Mouse (Mus musculus) stomach, postnatal 0 days (tissue): ENCODE measurements around the gene Yy2. TPM values are rescaled to one million over a fixed set of nuclear protein-coding genes. Genes with fewer than 3 reads are reported as not detected.

Experiments
- ATAC-seq: fragments of 200-750 bp; cut with Nextera tagmentation; 2 replicates; pipeline ENCODE4 v1.8.0; 2017; ENCODE audit not compliant: low FRiP score, low TSS enrichment
- DNase-seq: peaks from one replicate; pipeline ENCODE4 v3.0.0-alpha.2; 2016; ENCODE audit warnings: low spot score
- H3K27ac ChIP-seq: fragments of 300-500 bp; sonication (generic); replicated peaks from 2 replicates; pipeline ENCODE4 v1.5.1; 2014; ENCODE audit warnings: mild to moderate bottlenecking, control low read depth
- H3K27me3 ChIP-seq: fragments of 300-500 bp; sonication (generic); 2 replicates; pipeline ENCODE4 v1.6.1; 2014; ENCODE audit warnings: low read length; ENCODE audit not compliant: control insufficient read depth, insufficient read depth
- H3K36me3 ChIP-seq: fragments of 300-500 bp; sonication (generic); 2 replicates; pipeline ENCODE4 v1.6.1; 2014; ENCODE audit warnings: low read length, mixed read lengths; ENCODE audit not compliant: control insufficient read depth, insufficient read depth
- H3K4me1 ChIP-seq: fragments of 300-500 bp; sonication (generic); replicated peaks from 2 replicates; pipeline ENCODE4 v1.6.1; 2014; ENCODE audit warnings: antibody characterized with exemption; ENCODE audit not compliant: control insufficient read depth, insufficient read depth
- H3K4me2 ChIP-seq: fragments of 300-500 bp; sonication (generic); replicated peaks from 2 replicates; pipeline ENCODE4 v1.6.1; 2014; ENCODE audit warnings: low read depth, mild to moderate bottlenecking, control low read depth, moderate library complexity
- H3K4me3 ChIP-seq: fragments of 300-500 bp; sonication (generic); 2 replicates; pipeline ENCODE4 v1.5.1; 2014; ENCODE audit warnings: low read depth, low read length, control low read depth
- H3K9ac ChIP-seq: fragments of 300-500 bp; sonication (generic); 2 replicates; pipeline ENCODE4 v1.6.1; 2014; ENCODE audit warnings: mild to moderate bottlenecking, low read length, control low read depth, mixed read lengths
- H3K9me3 ChIP-seq: fragments of 300-500 bp; sonication (generic); 2 replicates; pipeline ENCODE4 v1.6.1; 2016; ENCODE audit warnings: low read length; ENCODE audit not compliant: control insufficient read depth
- CTCF ChIP-seq: IDR thresholded peaks from 2 replicates; pipeline ENCODE4 v1.5.1; 2016; ENCODE audit warnings: antibody characterized with exemption, low read depth, mild to moderate bottlenecking, moderate library complexity
- EP300 ChIP-seq: optimal IDR thresholded peaks from 2 replicates; pipeline ENCODE3; 2016; ENCODE audit warnings: antibody characterized with exemption
- WGBS: fragments of 180-500 bp; shearing (Covaris S2); extraction: QIAGEN DNeasy Blood & Tissue Kit; methylation state at CpG from one replicate; pipeline ENCODE4 v1.1.7; 2014; 5-methylcytosine and 5-hydroxymethylcytosine counted together
- polyA plus RNA-seq: library from polyadenylated mRNA; unstranded; fragments of >200 nt; fragmentation: Nextera tagmentation; extraction: Ambion mirVana; gene quantifications from 2 replicates; pipeline ENCODE4 v1.2.1, GENCODE M21; 2015

Gene Yy2
- polyA plus RNA-seq, 1 experiment from 2014 or later: 1.1 TPM

DNA sequence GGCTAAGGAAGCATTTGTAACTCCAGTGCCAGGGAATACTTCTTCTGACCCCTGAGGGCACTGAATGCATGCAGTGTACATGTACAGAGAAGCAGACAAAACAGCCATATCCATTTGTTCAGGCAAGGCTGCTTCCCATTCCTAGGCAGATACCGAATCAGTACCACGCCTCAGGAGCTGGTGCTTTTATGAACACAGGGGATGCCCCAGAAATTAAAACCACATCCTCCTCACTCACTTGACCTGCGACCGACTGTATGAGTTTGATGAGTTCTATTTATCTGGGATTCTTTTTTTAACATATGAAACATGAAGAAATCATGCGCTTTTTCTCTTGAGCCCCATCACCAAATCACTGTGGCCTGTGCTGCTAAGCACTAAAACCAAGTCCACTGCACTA is 28.0 kb upstream of the Yy2 start:
- Histone ChIP-seq H3K4me3 (no peak overlapping the region), H3K9me3 (no peaks in the 10 kb centered on the region), H3K9ac (no peak overlapping the region), H3K4me1 (no peaks in the 10 kb centered on the region), H3K36me3 (no peaks in the 10 kb centered on the region), H3K4me2 (peak overlapping the region; percentile 49; the same call in 1 of the 2 replicates), H3K27ac (no peak overlapping the region), H3K27me3 (no peaks in the 10 kb centered on the region)
- 73% methylated on average over 5 of the region's 5 CpGs for WGBS
- ATAC-seq (no peak), DNase-seq (no peak)
- TF ChIP-seq CTCF (no peak), EP300 (no peak)

DNA sequence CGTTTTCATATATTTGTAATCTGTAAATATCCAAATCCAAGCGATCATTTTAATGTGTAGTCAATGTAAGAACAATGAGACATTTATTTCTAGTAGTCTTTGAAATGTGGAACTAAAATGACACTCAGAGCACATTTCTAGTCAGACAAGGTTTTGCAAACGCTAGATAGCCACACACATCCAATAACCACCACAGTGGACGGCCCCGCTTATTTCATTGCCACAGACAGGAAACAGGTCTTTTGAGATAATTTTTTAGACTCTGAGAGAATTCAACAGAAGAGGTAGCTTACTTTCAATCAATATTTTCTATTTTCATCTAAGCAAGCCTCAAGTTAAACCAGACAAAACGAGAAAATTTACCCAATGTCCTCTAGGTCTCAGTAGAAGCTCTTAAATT is 27.1 kb upstream of the Yy2 start:
- 80% methylated on average over 6 of the region's 6 CpGs for WGBS

DNA sequence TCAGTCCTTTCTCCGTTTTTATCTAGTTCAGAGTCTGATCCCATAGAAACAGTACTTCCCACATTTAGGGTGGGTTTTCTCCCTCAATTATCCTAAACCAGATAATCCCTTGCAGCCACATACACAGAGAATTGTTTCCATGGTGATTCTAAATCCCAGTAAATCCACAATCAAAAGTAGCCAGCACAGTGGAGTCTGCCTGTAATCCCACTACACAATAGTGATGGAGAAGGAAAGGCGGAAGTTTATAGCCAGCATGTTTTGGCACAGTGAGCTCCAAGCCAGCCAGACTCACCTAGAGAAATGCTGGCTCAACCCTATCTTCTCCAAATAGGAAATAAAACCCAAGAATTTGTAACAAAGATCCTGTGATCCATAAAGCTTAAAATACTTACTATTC is 25.8 kb upstream of the Yy2 start:
- DNase-seq: no peak
- WGBS: 53% methylated on average over 2 of the region's 2 CpGs
- no peaks in the 10 kb centered on the region for H3K27me3 ChIP-seq

More for the DNA sequence above, 27.1 kb upstream of the Yy2 start:
- Histone ChIP-seq H3K4me3 (no peak overlapping the region), H3K4me1 (no peaks in the 10 kb centered on the region), H3K9ac (no peak overlapping the region), H3K4me2 (no peak overlapping the region), H3K27ac (no peak overlapping the region), H3K27me3 (no peaks in the 10 kb centered on the region), H3K36me3 (no peaks in the 10 kb centered on the region), H3K9me3 (no peaks in the 10 kb centered on the region)
- TF ChIP-seq EP300 (no peak), CTCF (no peak)
- ATAC-seq (no peak), DNase-seq (no peak)

DNA sequence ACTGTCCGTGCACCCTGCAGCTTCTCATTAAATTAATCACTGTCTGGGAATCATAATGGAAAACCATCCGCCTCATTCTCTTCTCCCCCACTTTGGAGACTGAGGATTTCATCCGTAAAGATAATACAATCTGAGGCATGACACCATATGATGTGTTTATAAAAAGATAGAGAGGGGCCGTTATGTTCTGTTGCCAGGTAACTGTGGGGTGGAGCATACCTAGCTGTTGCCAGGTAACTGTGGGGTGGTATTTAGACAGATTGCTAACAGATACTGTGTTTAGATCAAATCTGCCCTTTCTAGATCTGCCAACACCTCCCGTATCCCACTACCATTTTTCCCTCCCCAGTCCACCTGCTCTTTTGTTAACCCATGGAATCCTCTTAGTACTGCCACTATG is 18.2 kb upstream of the Yy2 start:
- ATAC-seq (no peak), DNase-seq (no peak)
- no peaks in the 10 kb centered on the region for H3K27me3 ChIP-seq
- no peak overlapping the region for H3K9ac ChIP-seq
- H3K36me3 ChIP-seq: no peaks in the 10 kb centered on the region
- no peaks in the 10 kb centered on the region for H3K4me1 ChIP-seq
- 66% methylated on average over 5 of the region's 5 CpGs for WGBS
- H3K27ac ChIP-seq: no peak overlapping the region
- no peak overlapping the region for H3K4me3 ChIP-seq
- no peak overlapping the region for H3K4me2 ChIP-seq
- H3K9me3 ChIP-seq: no peaks in the 10 kb centered on the region
- TF ChIP-seq EP300 (no peak), CTCF (no peak)

More for the DNA sequence above, 25.8 kb upstream of the Yy2 start:
- no peak overlapping the region for H3K4me2 ChIP-seq
- H3K4me3 ChIP-seq: no peak overlapping the region
- H3K9me3 ChIP-seq: no peaks in the 10 kb centered on the region
- no peak overlapping the region for H3K27ac ChIP-seq
- TF ChIP-seq CTCF (no peak), EP300 (no peak)
- H3K4me1 ChIP-seq: no peaks in the 10 kb centered on the region
- no peaks in the 10 kb centered on the region for H3K36me3 ChIP-seq
- ATAC-seq: no peak
- no peak overlapping the region for H3K9ac ChIP-seq

DNA sequence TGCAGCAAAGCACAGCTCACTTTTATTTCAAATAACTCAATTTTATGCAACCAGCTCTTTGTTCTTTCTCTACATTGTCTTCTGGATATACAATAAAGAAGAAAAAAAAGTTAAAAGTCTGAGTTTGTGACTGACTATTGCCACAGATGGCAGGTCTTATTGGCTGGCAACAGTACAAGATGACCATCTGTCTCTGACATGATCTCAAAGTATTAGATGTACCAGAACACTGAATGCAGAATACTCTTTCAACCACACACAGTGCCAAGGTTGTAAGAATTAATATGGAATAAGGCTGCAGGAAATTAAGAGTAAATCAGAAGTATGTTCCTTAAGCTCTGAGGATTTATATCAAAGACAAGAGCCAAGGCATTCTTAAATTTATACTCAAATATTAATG is 17.6 kb upstream of the Yy2 start:
- Histone ChIP-seq H3K27me3 (no peaks in the 10 kb centered on the region), H3K27ac (no peak overlapping the region), H3K9me3 (no peaks in the 10 kb centered on the region), H3K4me1 (no peaks in the 10 kb centered on the region), H3K4me3 (no peak overlapping the region), H3K9ac (no peak overlapping the region), H3K4me2 (no peak overlapping the region), H3K36me3 (no peaks in the 10 kb centered on the region)
- ATAC-seq: no peak
- no peak for DNase-seq
- TF ChIP-seq CTCF (no peak), EP300 (no peak)

DNA sequence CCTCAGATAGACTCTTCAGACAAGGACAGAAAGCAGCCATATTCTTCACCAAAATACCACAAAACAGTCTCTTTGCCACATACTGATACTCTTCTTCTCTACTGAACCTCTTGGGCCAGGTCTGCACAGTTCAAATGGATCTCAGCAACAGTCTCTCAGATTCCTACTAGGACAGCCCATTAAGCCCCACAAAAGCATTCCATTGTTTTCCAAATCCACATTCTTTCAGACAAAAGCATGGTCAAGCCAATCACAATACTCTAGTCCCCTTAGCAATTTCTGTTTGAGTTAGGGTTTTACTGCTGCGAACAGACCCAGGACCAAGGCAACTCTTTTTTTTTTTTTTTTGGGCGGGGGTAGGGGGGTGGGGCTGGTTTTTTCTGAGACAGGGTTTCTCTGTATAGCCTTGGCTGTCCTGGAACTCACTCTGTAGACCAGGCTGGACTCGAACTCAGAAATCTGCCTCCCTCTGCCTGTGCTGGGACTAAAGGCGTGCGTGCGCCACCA is 10.4 kb upstream of the Yy2 start:
- H3K4me3 ChIP-seq: no peak overlapping the region
- no peak for TF ChIP-seq CTCF
- no peak for TF ChIP-seq EP300
- no peaks in the 10 kb centered on the region for H3K27me3 ChIP-seq
- 78% methylated on average over 6 of the region's 6 CpGs for WGBS
- DNase-seq: no peak
- no peaks in the 10 kb centered on the region for H3K4me1 ChIP-seq
- H3K36me3 ChIP-seq: no peaks in the 10 kb centered on the region
- no peak overlapping the region for H3K9ac ChIP-seq
- no peak overlapping the region for H3K27ac ChIP-seq
- H3K4me2 ChIP-seq: no peak overlapping the region
- no peak for ATAC-seq
- H3K9me3 ChIP-seq: no peaks in the 10 kb centered on the region
